Mouse (Mus musculus): ENCODE data around the gene Pgghg.

GRCm38 (mm10) chr7:140900220-140900619 is 41.0 kb upstream of the Pgghg start, which contains the start of gene Cox8b:
- TF ChIP-seq CTCF (IDR thresholded peaks at IDR 0.05; ENCODE audit: low read depth, low read length) (no peak), EP300 (IDR thresholded peaks at IDR 0.05; ENCODE audit: insufficient read depth, low read depth, low read length) (no peak)

All from ES-Bruce4 (cell line).